Mouse (Mus musculus) small intestine, adult 2 months (tissue): Measurements from ENCODE around the gene Plekhg1.

ENCODE experiments used
- CTCF ChIP-seq: fragments of 200-500 bp; IDR thresholded peaks from 2 replicates; pipeline ENCODE4 v1.5.1; 2012; ENCODE audit warnings: low read depth, mild to moderate bottlenecking, control low read depth, inconsistent platforms, low read length, moderate library complexity, mixed read lengths; ENCODE audit not compliant: insufficient replicate concordance, insufficient read length; ENCODE audit errors: extremely low read depth
- POLR2A ChIP-seq: fragments of 200-500 bp; IDR thresholded peaks from 2 replicates; pipeline ENCODE4 v1.6.1; 2012; ENCODE audit warnings: low read depth, mild to moderate bottlenecking, control low read depth, inconsistent platforms, low read length, moderate library complexity

DNA sequence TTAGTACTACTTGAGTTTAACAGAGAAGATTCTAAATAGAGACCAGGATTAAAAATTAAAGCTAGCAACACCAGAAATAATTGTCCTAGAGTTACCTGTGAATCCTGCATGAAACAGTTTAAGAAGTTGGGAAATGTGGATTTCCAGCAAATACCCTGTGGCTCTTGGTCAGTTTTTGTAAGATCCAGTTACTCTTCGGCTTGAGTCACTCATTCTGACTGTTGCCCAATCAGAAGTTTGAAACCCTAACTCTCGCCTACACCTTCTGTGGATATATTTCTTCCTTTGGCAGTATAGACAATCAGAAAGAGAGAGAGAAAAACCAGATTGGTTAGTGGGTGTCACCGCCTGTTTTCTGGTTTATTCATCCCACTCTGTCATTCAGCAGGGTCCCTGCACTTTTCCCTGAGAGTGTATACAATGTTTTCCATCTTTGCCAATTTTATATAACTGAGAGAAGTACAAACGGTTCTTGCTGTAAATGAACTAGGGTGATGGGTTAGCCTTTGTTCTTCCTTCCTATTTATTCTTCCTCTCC, 187.9 kb downstream of the Plekhg1 start:
- no peak for TF ChIP-seq CTCF
- TF ChIP-seq POLR2A = no peak
